Mouse (Mus musculus) lung, postnatal 25 days (tissue): Measurements from ENCODE around the gene Igsf10.
A peak's percentile ranks its signal among the peaks of the same experiment; 100 is the strongest.
"Not testable (repeated sequence)": the region's sequence is repeated elsewhere in the genome, so short reads cannot be mapped to it uniquely, and the experiment has no call there.

Source experiments
- DNase-seq: peaks from one replicate; pipeline ENCODE4 v3.0.0; 2022; ENCODE audit warnings: low spot score

The Igsf10 gene

GRCm38 (mm10) chr3:59344065-59344905, at the start of gene Igsf10:
Gene Igsf10, minus strand, starts transcription at chr3:59344394.
- DNase-seq = no peak

- no peak for DNase-seq
Observed at GRCm38 (mm10) chr3:59385553-59385952, 41.4 kb upstream of the Igsf10 start.

- no peak for DNase-seq
Observed at GRCm38 (mm10) chr3:59385000-59385399, 40.8 kb upstream of the Igsf10 start.

- no peak for DNase-seq
Observed at GRCm38 (mm10) chr3:59384321-59384720, 40.1 kb upstream of the Igsf10 start.

- not testable (repeated sequence) for DNase-seq
Observed at GRCm38 (mm10) chr3:59378791-59379190, 34.6 kb upstream of the Igsf10 start.

GRCm38 (mm10) chr3:59361895-59362294, 17.7 kb upstream of the Igsf10 start:
- no peak for DNase-seq

GRCm38 (mm10) chr3:59360102-59360501, 15.9 kb upstream of the Igsf10 start:
- no peak for DNase-seq

GRCm38 (mm10) chr3:59354156-59354555, 10.0 kb upstream of the Igsf10 start:
- DNase-seq = peak; percentile 14

- DNase-seq = no peak
Observed at GRCm38 (mm10) chr3:59351768-59352167, 7.6 kb upstream of the Igsf10 start.

- peak; percentile 52 for DNase-seq
Observed at GRCm38 (mm10) chr3:59343026-59343425, 1.2 kb downstream of the Igsf10 start.

GRCm38 (mm10) chr3:59341647-59342427, 2.4 kb downstream of the Igsf10 start:
- DNase-seq = peak; percentile 21

- no peak for DNase-seq
Observed at GRCm38 (mm10) chr3:59328526-59328925, 15.7 kb downstream of the Igsf10 start.

- DNase-seq = peak; percentile 30
Observed at GRCm38 (mm10) chr3:59321278-59321876, 22.8 kb downstream of the Igsf10 start.

GRCm38 (mm10) chr3:59316077-59316476, 28.1 kb downstream of the Igsf10 start:
- DNase-seq = no peak

GRCm38 (mm10) chr3:59312610-59313009, 31.6 kb downstream of the Igsf10 start:
- DNase-seq = peak; percentile 34

GRCm38 (mm10) chr3:59305518-59305917, 38.7 kb downstream of the Igsf10 start:
- peak; percentile 12 for DNase-seq

GRCm38 (mm10) chr3:59304944-59305343, 39.2 kb downstream of the Igsf10 start:
- no peak for DNase-seq

- DNase-seq = no peak
Observed at GRCm38 (mm10) chr3:59297653-59298052, 46.5 kb downstream of the Igsf10 start.

GRCm38 (mm10) chr3:59296563-59297130, 47.5 kb downstream of the Igsf10 start:
- DNase-seq = no peak

GRCm38 (mm10) chr3:59295699-59296562, 48.3 kb downstream of the Igsf10 start:
- DNase-seq = no peak
